Mouse (Mus musculus) forebrain, postnatal 0 days (tissue): ENCODE measurements around the gene Erc2. TPM values are rescaled to one million over a fixed set of nuclear protein-coding genes. Genes with fewer than 3 reads are reported as not detected.

Source experiments
- ATAC-seq: fragments of 200-750 bp; cut with Nextera tagmentation; 2 replicates; pipeline ENCODE4 v1.8.0; 2017; ENCODE audit warnings: mild to moderate bottlenecking, moderate library complexity
- DNase-seq: peaks from one replicate; pipeline ENCODE4 v3.0.0-alpha.2; 2015
- H3K27ac ChIP-seq: fragments of 300-500 bp; sonication (generic); 2 replicates; pipeline ENCODE4 v1.5.1; 2014; ENCODE audit warnings: low read depth, mild to moderate bottlenecking, antibody characterized with exemption, low read length, moderate library complexity, mixed read lengths
- H3K27me3 ChIP-seq: fragments of 300-500 bp; sonication (generic); 2 replicates; pipeline ENCODE4 v1.6.1; 2014; ENCODE audit warnings: mild to moderate bottlenecking, low read length, mixed read lengths; ENCODE audit not compliant: insufficient read depth
- H3K36me3 ChIP-seq: fragments of 300-500 bp; sonication (generic); 2 replicates; pipeline ENCODE4 v1.6.1; 2014; ENCODE audit warnings: mild to moderate bottlenecking, moderate library complexity; ENCODE audit not compliant: insufficient read depth
- H3K4me1 ChIP-seq: fragments of 300-500 bp; sonication (generic); 2 replicates; pipeline ENCODE4 v1.6.1; 2014; ENCODE audit warnings: antibody characterized with exemption; ENCODE audit not compliant: insufficient read depth
- H3K4me2 ChIP-seq: fragments of 300-500 bp; sonication (generic); 2 replicates; pipeline ENCODE4 v1.6.1; 2014; ENCODE audit warnings: low read depth, mild to moderate bottlenecking, moderate library complexity
- H3K4me3 ChIP-seq: fragments of 300-500 bp; sonication (generic); 2 replicates; pipeline ENCODE4 v1.5.1; 2014; ENCODE audit warnings: low read depth, low read length, mixed read lengths
- H3K9ac ChIP-seq: fragments of 300-500 bp; sonication (generic); 2 replicates; pipeline ENCODE4 v1.6.1; 2014; ENCODE audit warnings: mild to moderate bottlenecking
- H3K9me3 ChIP-seq: fragments of 300-500 bp; sonication (generic); 2 replicates; pipeline ENCODE4 v1.6.1; 2016; ENCODE audit warnings: low read length
- CTCF ChIP-seq: sonication (generic); IDR thresholded peaks from 2 replicates; pipeline ENCODE4 v1.5.1; 2016; ENCODE audit warnings: antibody characterized with exemption, control low read depth, low read depth
- WGBS: fragments of 180-500 bp; shearing (Covaris S2); extraction: QIAGEN DNeasy Blood & Tissue Kit; methylation state at CpG from one replicate; pipeline ENCODE4 v1.1.7; 2014; 5-methylcytosine and 5-hydroxymethylcytosine counted together
- polyA plus RNA-seq: library from polyadenylated mRNA; unstranded; fragments of >200 nt; fragmentation: Nextera tagmentation; extraction: Ambion mirVana; gene quantifications from 2 replicates; pipeline ENCODE4 v1.2.1, GENCODE M21; 2015
- total RNA-seq: library from RNA; depleted of rRNA; stranded (reverse); fragments of >200 nt; gene quantifications from 2 replicates; pipeline ENCODE4 v1.2.3, GENCODE M21; 2014

The Erc2 gene
- total and polyA plus RNA-seq, 2 experiments from 2014 or later = 106 to 117 TPM

- ATAC-seq = no peak
- H3K4me2 ChIP-seq = no peak overlapping the region
- WGBS = 85% methylated on average over 3 of the region's 3 CpGs
Observed at GRCm38 (mm10) chr14:28150942-28151341, 528.7 kb downstream of the Erc2 start.

DNA sequence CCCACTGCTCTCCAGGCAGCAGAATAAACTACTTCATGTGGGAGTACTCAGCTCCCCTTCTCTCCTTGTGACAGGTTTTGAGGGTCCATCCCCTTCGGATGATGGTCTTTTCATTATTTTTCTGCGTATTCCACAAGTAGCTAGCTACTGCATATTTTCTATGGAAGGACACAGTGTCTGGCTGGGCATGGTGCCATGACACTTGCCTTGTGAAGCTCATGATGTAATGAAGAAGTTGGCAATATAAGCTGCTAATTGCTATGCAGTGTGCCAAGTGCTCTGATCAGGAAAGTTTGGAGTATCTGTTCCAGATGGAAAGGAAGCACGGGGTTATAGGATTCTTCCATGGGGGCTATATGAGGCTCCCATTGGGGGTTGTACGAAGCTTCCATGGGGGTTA lies 533.5 kb downstream of the Erc2 start:
- WGBS = 51% methylated on average over 4 of the region's 4 CpGs
- TF ChIP-seq CTCF = no peak
- Histone ChIP-seq H3K4me1 (no peaks in the 10 kb centered on the region), H3K4me3 (no peak overlapping the region), H3K4me2 (no peak overlapping the region), H3K9me3 (no peaks in the 10 kb centered on the region), H3K36me3 (no peaks in the 10 kb centered on the region), H3K27me3 (no peaks in the 10 kb centered on the region), H3K9ac (no peak overlapping the region), H3K27ac (no peak overlapping the region)
- DNase-seq (peak; percentile 53), ATAC-seq (no peak)

More at GRCm38 (mm10) chr14:28150942-28151341, 528.7 kb downstream of the Erc2 start:
- Histone ChIP-seq H3K4me1 (no peaks in the 10 kb centered on the region), H3K27me3 (no peaks in the 10 kb centered on the region), H3K9ac (no peak overlapping the region), H3K36me3 (no peaks in the 10 kb centered on the region), H3K4me3 (no peak overlapping the region), H3K9me3 (no peaks in the 10 kb centered on the region), H3K27ac (no peak overlapping the region)
- no peak for DNase-seq
- TF ChIP-seq CTCF = no peak

- no peak for ATAC-seq
- H3K9ac ChIP-seq = no peak overlapping the region
- DNase-seq = no peak
- H3K4me1 ChIP-seq = peaks cover 12% of the 10 kb centered on the region
- no peaks in the 10 kb centered on the region for H3K9me3 ChIP-seq
- H3K4me3 ChIP-seq = no peak overlapping the region
- TF ChIP-seq CTCF = no peak
- H3K27me3 ChIP-seq = no peaks in the 10 kb centered on the region
- 79% methylated on average over 2 of the region's 2 CpGs for WGBS
- H3K27ac ChIP-seq = no peak overlapping the region
- no peak overlapping the region for H3K4me2 ChIP-seq
- H3K36me3 ChIP-seq = no peaks in the 10 kb centered on the region
Observed at GRCm38 (mm10) chr14:28160852-28161251, 538.6 kb downstream of the Erc2 start.

GRCm38 (mm10) chr14:28164642-28165408 lies 542.6 kb downstream of the Erc2 start:
- ATAC-seq = peak; percentile 82

DNA sequence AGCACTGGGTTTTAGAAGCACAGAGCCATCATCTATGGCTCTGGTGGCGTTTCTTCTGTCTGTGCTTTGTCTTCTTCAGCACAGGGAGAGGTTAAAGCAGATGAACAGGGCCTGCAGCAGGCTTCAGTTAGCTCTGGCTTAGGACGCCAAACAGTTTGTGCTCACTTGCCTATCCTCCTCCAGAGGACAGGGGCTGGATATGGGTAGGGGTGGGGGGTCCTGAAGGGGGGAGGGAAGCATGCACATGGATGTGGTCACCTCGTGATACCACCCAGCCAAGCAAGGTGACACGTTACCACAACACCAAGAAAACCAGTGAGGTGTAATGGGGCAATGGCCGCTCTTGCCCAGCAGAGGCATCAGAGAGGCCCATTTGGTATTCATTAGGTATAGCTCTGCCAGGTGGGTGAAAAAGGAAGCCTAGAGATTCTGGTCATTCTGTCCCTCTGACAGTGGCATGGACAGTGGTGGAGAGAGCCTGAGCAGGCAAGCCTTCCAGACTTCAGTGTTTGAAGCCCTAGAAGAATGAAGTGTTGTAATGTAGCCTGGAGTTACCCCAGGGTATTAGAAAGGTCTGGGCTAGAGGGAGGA lies 543.5 kb downstream of the Erc2 start:
- H3K36me3 ChIP-seq = no peaks in the 10 kb centered on the region
- ATAC-seq = no peak
- H3K27me3 ChIP-seq = no peaks in the 10 kb centered on the region
- H3K9me3 ChIP-seq = no peaks in the 10 kb centered on the region
- no peak overlapping the region for H3K4me3 ChIP-seq
- no peak overlapping the region for H3K9ac ChIP-seq
- no peak for DNase-seq
- H3K4me1 ChIP-seq = peaks cover 12% of the 10 kb centered on the region
- no peak overlapping the region for H3K4me2 ChIP-seq
- WGBS = 36% methylated on average over 5 of the region's 5 CpGs
- peak overlapping the region; percentile 54; the same call in 1 of the 2 replicates for H3K27ac ChIP-seq
- peak; percentile 29; the same call in 1 of the 2 replicates for TF ChIP-seq CTCF

More at GRCm38 (mm10) chr14:28164642-28165408, 542.6 kb downstream of the Erc2 start:
- Histone ChIP-seq H3K27me3 (no peaks in the 10 kb centered on the region), H3K36me3 (no peaks in the 10 kb centered on the region), H3K4me2 (peak overlapping the region; percentile 31), H3K4me1 (peaks cover 12% of the 10 kb centered on the region), H3K9ac (peak overlapping the region; percentile 6; the same call in 1 of the 2 replicates), H3K9me3 (no peaks in the 10 kb centered on the region), H3K4me3 (no peak overlapping the region), H3K27ac (peak overlapping the region; percentile 71)
- TF ChIP-seq CTCF = no peak; the same call in 1 of the 2 replicates
- peak; percentile 87 for DNase-seq
- WGBS = 6% methylated on average over 15 of the region's 15 CpGs

DNA sequence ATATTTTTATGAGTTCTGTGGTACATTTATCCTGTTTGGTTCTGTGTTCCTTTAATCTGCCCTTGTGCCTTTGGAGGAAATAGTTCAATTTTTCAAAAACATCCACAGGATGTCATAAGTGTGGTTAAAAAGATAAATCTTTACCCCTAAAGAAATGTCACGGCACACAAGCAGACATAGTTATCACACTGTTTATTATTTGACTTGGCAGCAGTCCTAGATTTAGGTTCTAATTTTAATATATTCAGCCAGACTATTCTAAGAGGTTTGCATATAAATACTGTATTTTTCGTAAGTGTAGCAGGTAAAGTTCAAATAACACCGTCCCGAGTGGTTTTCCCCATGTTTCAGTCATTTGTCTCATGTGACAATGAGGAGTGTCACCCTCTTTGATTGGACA lies 548.5 kb downstream of the Erc2 start:
- 66% methylated on average over 4 of the region's 4 CpGs for WGBS
- Histone ChIP-seq H3K36me3 (no peaks in the 10 kb centered on the region), H3K4me3 (no peak overlapping the region), H3K4me2 (no peak overlapping the region), H3K27me3 (no peaks in the 10 kb centered on the region), H3K9ac (no peak overlapping the region), H3K4me1 (no peaks in the 10 kb centered on the region), H3K9me3 (no peaks in the 10 kb centered on the region), H3K27ac (no peak overlapping the region)
- no peak for TF ChIP-seq CTCF
- ATAC-seq (no peak), DNase-seq (no peak)

DNA sequence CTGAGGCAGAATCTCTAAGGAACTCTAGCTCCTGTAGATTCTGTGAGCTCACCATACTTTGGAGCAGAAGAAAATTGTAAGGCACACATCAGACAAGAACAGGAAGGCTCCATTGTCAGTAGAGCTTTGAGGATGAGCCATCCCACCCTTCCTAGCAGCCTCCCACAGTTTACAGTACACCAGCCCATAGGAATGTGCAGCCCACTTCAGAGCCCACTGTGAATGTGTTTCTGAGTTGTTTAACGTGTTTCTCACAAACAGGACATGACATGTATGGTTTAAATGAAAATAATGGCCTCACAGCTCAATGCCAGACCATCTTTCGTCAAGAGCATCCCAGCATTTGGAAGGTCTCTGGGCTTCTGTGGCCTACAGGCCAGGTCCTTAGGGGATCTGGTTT lies 549.1 kb downstream of the Erc2 start:
- DNase-seq (no peak), ATAC-seq (no peak)
- Histone ChIP-seq H3K27me3 (no peaks in the 10 kb centered on the region), H3K36me3 (no peaks in the 10 kb centered on the region), H3K4me2 (no peak overlapping the region), H3K4me3 (no peak overlapping the region), H3K9me3 (no peaks in the 10 kb centered on the region), H3K9ac (no peak overlapping the region), H3K27ac (no peak overlapping the region), H3K4me1 (no peaks in the 10 kb centered on the region)
- no peak for TF ChIP-seq CTCF
- WGBS = 84% methylated on average over 2 of the region's 2 CpGs
